ENCODE assay signal across 15 mouse cellular contexts in genomic region chr6:149386389-149386788, GRCm38 (mm10).
"Had no signal": no experiment of that assay in that cellular context is flagged by ENCODE, and none has a peak within 500 bp of the region (broad histone marks: within the 10 kb centered on the region; RNA-seq: fewer than 3 reads in every experiment).

No protein-coding gene starts in this region.

- H3K27me3 ChIP-seq: limb, embryonic 12.5 days; neural tube, embryonic 12.5 days; stomach, embryonic 15.5 days had no signal

- H3K36me3 ChIP-seq: limb, embryonic 12.5 days; neural tube, embryonic 12.5 days; stomach, embryonic 15.5 days had no signal

- ATAC-seq: hindbrain, postnatal 0 days; lung, postnatal 0 days had no signal

- H3K9me3 ChIP-seq: limb, embryonic 12.5 days; neural tube, embryonic 12.5 days; stomach, embryonic 15.5 days had no signal

- H3K9ac ChIP-seq: limb, embryonic 12.5 days; liver, embryonic 14.5 days; neural tube, embryonic 12.5 days; stomach, embryonic 15.5 days had no signal

- H3K4me2 ChIP-seq: limb, embryonic 12.5 days; neural tube, embryonic 12.5 days; stomach, embryonic 15.5 days had no signal

- DNase-seq: liver; lung, adult 2 months; lung, postnatal 36 days; midbrain, embryonic 14.5 days; retina, postnatal 1 day; right cerebral cortex, postnatal 14 days; thymus, adult 2 months; thymus, postnatal 25 days had no signal

- H3K4me1 ChIP-seq: limb, embryonic 12.5 days; neural tube, embryonic 12.5 days; stomach, embryonic 15.5 days had no signal

- H3K27ac ChIP-seq: hindbrain, postnatal 0 days; layer of hippocampus, adult 2 months; limb, embryonic 12.5 days; liver, embryonic 14.5 days; neural tube, embryonic 12.5 days; stomach, embryonic 15.5 days had no signal

- H3K4me3 ChIP-seq: layer of hippocampus, adult 2 months; limb, embryonic 12.5 days; neural tube, embryonic 12.5 days; stomach, embryonic 15.5 days had no signal
